Mouse (Mus musculus) c-Kit-positive CD71-negative TER-119-negative erythroid progenitor cells, embryonic 14.5 days (primary cell): ENCODE measurements around the gene F2r.

Experiments used
- DNase-seq: peaks from one replicate; pipeline ENCODE4 v3.0.0-alpha.2; 2013; ENCODE audit warnings: low read depth

F2r gene

GRCm38 (mm10) chr13:95632144-95632543, 13.9 kb upstream of the F2r start:
- no peak for DNase-seq

DNA sequence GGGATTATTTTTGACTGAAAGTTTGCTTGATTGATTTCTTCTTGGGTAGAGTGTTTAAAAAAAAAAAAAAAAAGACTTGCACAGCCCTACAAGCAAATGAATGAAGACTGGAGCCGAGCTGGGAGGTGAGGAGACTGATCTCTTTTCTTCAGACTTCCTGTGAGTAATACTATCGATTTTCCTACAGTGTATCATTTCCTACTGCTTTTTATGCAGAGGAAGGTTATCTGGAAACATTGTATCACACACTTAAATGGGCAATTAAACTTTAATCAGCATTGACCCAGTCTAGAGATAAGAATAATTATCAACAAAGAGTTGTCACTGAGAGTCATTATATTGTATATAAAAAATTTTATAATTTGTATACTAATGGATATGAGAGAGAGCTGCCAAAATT, 12.5 kb upstream of the F2r start:
- no peak for DNase-seq

DNA sequence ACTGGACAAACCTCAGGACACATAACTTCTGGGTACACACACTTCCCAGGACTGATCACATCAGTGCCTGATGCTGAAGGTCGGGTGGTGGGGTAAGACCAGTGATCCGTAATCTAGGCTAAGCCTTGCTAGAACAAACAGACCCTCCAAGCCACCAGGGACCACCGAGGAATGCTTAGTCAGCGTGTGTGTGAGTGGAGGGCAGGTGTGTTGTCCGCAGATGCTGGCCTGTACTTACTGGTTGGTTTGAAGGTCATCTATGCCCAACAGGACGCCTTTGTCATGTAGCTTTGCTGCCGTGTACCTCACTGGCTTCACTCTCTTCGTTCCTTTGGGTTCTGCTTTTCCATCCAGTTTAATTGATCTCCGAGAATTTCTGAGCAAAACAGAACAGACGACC, 11.5 kb upstream of the F2r start:
- no peak for DNase-seq

- no peak for DNase-seq
Observed at GRCm38 (mm10) chr13:95626696-95627095, 8.4 kb upstream of the F2r start.

- no peak for DNase-seq
Observed at GRCm38 (mm10) chr13:95623042-95623441, 4.8 kb upstream of the F2r start.

DNA sequence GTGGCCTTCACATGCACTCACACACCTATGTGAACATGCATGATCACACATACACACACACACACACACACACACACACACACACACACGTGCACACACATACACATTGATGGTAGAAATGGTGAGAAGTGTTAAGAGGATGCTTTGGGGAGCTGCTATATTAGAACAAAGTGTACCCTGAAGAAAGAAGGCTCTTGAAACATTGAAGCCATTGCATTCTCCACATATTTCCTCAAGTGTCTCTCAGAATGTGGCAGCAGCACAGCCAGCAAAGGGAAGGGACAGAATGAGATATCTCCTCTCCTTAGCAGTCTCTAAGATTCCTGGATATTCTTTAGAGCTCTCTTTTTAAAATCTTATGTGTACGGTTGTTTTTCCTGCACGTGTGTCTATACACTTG, 3.3 kb upstream of the F2r start:
- no peak for DNase-seq

GRCm38 (mm10) chr13:95618859-95619258, 572 bp upstream of the F2r start:
- DNase-seq, result no peak

DNA sequence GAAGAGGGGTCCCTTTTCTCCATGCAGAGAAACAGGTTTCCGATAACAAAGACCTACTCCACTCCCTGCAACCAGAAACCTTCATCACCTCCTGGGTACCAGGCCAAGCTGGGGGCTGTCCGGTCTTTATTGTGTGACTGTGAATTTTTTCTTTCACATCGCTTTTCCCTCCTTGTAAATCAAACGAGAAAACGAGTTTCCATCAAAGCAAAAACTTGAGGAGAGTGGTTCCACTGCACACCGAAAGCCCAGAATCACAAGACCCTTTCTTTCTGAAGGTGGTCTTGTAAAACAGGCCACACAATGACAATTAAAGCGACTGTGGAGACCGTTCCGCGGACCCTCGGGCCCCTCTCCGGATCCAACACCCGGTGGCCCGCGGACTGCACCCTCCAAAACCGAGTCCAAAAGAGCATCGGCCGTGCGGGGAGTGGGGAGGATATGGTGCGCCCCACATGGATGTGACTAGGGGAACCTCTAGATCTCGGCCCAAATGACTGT, 566 bp downstream of the F2r start:
- DNase-seq, result no peak

DNA sequence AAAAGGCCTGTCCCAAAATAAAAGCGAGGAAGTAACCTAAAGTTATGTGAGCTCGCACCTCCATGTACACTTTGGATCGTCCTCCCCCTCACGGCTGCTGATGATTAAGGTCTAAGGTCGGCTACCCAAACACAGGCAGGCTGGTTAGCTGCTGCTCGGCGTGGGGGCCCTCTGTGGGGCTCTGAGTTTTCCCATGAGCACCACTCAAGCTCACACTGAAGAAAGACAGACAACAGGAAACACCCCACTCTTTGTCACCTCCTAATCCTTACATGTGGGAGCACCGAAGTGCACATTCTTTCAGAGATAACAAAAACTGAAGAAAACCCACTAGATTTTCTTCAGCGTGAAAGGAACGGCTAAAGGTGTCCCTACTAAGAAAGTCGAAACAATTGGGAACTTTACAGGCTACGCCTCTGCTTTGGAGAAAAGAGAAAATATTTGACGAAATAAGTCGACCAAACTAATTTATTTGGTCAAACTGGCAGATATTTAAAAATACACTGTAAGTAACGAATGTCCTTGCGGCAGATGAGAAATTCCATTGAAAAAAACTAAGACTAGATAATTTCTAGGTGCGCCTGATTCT, 1.1 kb downstream of the F2r start:
- no peak for DNase-seq

- DNase-seq, result no peak
Observed at GRCm38 (mm10) chr13:95616512-95616911, 1.8 kb downstream of the F2r start.

DNA sequence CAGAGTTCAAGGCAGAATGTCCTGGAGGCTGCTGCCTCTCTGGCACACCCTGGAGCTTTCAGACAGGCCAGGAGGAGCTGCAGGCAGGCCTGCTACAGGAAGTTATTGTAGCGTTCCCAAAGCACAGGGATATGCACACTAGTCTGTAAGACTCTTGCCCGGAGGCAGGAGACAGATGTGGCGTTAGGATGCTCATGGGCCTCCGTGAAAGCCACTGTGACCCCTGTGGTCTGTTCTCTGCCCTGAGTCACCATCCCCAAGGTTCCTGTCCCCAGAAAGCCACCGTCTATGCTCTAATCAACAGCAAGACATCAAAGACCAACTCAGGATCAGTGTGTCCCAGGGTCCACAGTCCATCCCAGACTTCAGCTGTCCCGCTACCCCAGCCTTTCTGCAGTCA, 3.5 kb downstream of the F2r start:
- no peak for DNase-seq

DNA sequence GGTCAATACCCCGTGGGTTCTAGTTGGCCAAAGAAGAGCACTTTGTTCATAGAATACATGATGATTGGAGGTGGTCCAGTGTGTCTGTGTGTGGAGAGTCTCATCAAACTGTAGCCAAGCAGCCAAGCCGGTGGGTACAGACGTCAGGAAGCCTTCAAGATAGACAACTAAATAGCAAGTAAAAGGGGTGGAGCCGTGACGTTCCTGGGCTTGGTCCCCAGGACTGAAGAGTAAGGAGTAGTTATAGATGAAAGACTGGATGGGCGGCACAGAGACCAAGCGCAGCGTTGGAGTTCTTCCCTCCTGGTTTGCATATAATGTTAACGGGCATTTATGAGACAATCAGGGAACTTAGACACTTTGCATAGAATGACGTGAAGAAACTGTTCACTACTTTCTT, 6.0 kb downstream of the F2r start:
- no peak for DNase-seq

GRCm38 (mm10) chr13:95611752-95612151, 6.5 kb downstream of the F2r start:
- DNase-seq, result no peak

DNA sequence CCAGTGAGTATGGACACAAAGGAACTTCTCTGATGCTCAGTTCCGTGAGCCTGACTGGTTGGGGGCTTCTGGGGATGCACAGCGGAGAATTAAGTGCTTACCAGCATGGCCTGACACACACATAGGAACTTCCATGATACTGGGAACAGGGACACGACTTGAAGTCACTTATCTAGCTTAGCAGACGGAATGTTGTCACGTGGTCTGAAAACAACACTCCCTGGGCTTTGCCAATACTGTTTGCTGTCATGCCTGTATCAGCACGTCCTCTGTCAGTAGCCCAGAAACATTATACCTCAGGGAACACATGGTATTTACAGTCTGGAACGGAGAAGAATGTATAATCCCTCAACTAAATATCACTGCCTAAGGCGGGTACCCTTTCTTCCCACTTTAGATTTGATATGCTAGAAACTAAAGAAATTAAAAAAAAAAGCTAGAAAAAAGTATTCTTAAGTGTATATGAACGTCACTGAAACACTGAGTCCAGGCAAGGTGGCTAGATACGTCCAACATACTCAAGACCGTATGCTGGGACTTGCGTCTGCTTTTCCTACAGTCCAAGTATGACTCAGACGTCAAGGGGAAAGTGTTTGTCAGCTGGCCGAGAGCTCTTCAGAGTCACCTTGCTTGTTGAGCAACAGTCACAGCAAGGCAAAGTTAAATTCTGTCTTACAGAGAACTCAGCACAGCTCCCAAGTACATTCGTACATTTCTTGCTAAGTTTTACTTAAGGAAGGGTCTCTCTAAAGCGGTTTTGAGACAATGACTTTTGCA, 7.3 kb downstream of the F2r start:
- DNase-seq, result no peak

DNA sequence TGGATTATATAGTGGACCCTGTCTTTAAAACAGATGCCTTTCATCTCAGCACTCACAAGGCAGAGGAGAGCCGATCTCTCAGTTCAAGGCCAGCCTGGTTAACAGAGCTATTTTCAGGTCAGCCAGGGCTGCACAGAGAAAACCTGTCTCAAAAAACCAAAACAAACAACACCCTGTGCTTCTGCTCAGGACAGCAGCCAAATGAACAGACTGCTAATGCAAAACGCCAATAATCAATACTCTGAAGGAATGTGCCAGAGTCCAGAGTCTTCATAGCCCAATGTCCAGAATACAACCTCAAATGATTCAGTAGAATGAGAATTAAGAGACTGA, 9.2 kb downstream of the F2r start:
- no peak for DNase-seq

DNA sequence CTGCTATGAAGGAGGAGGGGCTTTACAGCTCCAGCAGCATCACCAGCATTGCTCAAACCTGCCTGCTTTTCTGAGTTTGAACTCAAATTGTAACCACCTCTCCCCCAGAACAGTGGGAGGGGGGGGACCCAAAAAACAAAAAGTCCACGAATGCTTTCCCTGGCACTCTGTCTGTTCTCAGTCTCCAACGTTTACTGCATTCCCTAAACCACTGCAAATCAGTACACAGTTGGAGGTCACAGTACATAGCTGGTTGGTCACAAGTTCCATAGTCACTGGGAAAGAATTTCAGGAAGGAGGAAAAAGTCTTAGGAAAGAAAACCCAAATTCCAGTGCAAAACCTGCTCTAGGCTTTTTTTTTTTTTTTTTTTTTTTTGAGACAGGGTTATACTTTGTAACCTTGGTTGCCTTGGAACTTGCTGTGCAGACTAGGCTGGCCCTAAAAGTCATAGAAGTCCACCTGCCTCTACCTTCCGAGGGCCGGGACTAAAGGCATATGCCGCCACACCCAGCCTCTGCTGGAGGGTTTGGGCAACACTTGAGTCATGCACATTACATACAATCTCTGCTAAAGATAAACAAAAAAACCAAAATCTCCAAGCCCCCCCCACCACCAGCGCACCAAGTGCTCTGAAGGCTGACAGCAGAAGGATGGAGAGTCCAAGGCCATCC, 9.7 kb downstream of the F2r start:
- no peak for DNase-seq

- DNase-seq, result no peak
Observed at GRCm38 (mm10) chr13:95607019-95607418, 11.3 kb downstream of the F2r start.

GRCm38 (mm10) chr13:95604288-95604687, 14.0 kb downstream of the F2r start:
- no peak for DNase-seq

- DNase-seq, result no peak
Observed at GRCm38 (mm10) chr13:95599833-95600359, 18.4 kb downstream of the F2r start.

DNA sequence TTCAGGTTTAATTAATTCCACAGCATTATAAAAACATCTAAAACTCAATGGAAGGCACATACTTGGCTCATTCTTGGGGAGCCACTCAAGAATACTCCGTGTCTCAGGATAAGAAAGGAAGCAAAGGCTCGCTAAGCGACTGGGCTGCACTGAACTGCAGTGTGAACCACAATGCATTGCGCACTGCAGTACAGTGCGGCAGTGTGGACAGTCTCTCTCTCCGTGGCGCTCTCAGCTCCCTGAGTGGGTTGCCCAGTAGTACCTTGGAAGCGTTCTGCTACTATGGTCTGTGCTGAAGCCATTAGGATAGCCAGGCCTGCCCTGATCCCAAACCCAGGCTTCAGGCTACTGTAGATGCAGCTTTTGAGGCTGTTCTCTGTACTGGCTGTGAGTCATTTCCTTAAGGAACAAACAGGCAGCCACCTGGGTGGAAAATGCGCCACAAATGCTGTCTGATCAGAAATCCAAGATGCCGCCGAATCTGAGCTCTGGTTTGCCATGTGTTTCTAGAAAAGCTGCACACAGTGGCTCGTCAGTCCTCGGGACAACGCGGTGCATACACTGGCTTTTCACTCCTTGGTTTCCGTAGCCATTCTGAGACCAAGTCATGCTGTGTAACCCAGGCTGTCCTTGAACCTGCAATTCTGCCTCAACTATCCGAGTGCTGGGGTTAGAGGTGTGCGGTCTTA, 19.9 kb downstream of the F2r start:
- DNase-seq, result no peak

GRCm38 (mm10) chr13:95597578-95597977, 20.7 kb downstream of the F2r start:
- DNase-seq, result no peak

GRCm38 (mm10) chr13:95596689-95597088, 21.6 kb downstream of the F2r start:
- DNase-seq, result no peak

DNA sequence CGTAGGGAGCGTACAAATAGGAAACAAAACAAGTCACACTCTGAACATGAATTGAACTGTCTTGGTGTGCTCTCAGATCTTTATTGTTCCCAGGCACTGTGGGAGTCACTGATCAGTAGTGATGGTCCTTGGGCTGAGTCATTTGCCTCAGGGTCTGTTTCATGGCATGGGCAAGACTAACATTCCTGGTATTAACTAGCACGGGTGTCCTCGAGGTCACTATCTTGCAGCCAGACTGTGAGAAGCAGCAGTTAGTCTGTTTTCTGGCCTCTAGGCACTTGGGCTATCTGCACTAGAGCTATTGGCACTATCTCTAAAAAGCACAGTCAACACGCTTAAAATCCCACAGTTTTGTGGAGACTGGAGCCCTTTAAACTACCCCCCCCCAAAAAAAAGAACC, 22.4 kb downstream of the F2r start:
- no peak for DNase-seq
